Mouse (Mus musculus) common myeloid progenitor, adult 5-6 weeks (primary cell): Measurements from ENCODE around the gene Smurf1. TPM values are rescaled to one million over a fixed set of nuclear protein-coding genes. Genes with fewer than 3 reads are reported as not detected.

ENCODE experiments used
- total RNA-seq: library from RNA; stranded (forward); fragments of 200-1000, 187-1606 nt; gene quantifications from 2 replicates; pipeline ENCODE4 v1.2.3, GENCODE M21; 2017

The Smurf1 gene
- total RNA-seq, 1 experiment from 2014 or later = 4.4 TPM

Other genes with a start within 250 kb of the Smurf1 start
- 0.55 TPM in 1 of 2 replicates, not detected in the other for gene Tmem130, start 204.0 kb downstream of the Smurf1 start, total RNA-seq
- gene Trrap, start 198.1 kb downstream of the Smurf1 start, total RNA-seq = 73.3 and 78.8 TPM in 2 replicates
- not detected in 2 replicates for gene Gm4871, start 66.9 kb upstream of the Smurf1 start, total RNA-seq
- gene 1700018F24Rik, start 77.1 kb upstream of the Smurf1 start, total RNA-seq = not detected in 2 replicates
- 57.1 and 89.3 TPM in 2 replicates for gene Arpc1a, start 118.0 kb upstream of the Smurf1 start, total RNA-seq
- gene Kpna7, start 118.2 kb upstream of the Smurf1 start, total RNA-seq = not detected in 2 replicates
- gene Arpc1b, start 148.4 kb upstream of the Smurf1 start, total RNA-seq = 144 and 160 TPM in 2 replicates
- 164 and 249 TPM in 2 replicates for gene Pdap1, start 174.4 kb upstream of the Smurf1 start, total RNA-seq
- 188 and 253 TPM in 2 replicates for gene Bud31, start 174.5 kb upstream of the Smurf1 start, total RNA-seq
- 15.1 and 15.3 TPM in 2 replicates for gene Ptcd1, start 201.3 kb upstream of the Smurf1 start, total RNA-seq
- gene Cpsf4, start 201.4 kb upstream of the Smurf1 start, total RNA-seq = 38.3 and 45.7 TPM in 2 replicates
- gene Atp5j2, start 226.2 kb upstream of the Smurf1 start, total RNA-seq = 130 and 141 TPM in 2 replicates
- gene Zkscan14, start 236.0 kb upstream of the Smurf1 start, total RNA-seq = 21.9 and 22.0 TPM in 2 replicates
- 6.9 and 7.2 TPM in 2 replicates for gene Zkscan5, start 238.7 kb upstream of the Smurf1 start, total RNA-seq